Mouse (Mus musculus) cerebellum, adult 2 months (tissue): ENCODE measurements around the gene Mfsd9. TPM values are rescaled to one million over a fixed set of nuclear protein-coding genes. Genes with fewer than 3 reads are reported as not detected.
"Not testable (repeated sequence)": the region's sequence is repeated elsewhere in the genome, so short reads cannot be mapped to it uniquely, and the experiment has no call there.

Experiments
- DNase-seq, 2 experiments: peaks; one replicate each; pipeline ENCODE4 v3.0.0; 2021
- H3K27ac ChIP-seq: fragments of 200-500 bp; 2 replicates; pipeline ENCODE4 v1.5.1; 2012; ENCODE audit warnings: low read length, control low read depth, inconsistent platforms; ENCODE audit not compliant: insufficient read depth
- H3K27me3 ChIP-seq: fragments of 200-500 bp; 2 replicates; pipeline ENCODE4 v1.6.1; 2012; ENCODE audit warnings: inconsistent platforms, mild to moderate bottlenecking, low read length, moderate library complexity; ENCODE audit not compliant: control insufficient read depth, insufficient read depth
- H3K4me1 ChIP-seq: fragments of 200-500 bp; 2 replicates; pipeline ENCODE4 v1.6.1; 2011; ENCODE audit warnings: low read length; ENCODE audit not compliant: control insufficient read depth, insufficient read depth
- H3K4me3 ChIP-seq: fragments of 200-500 bp; replicated peaks from 2 replicates; pipeline ENCODE3; 2011; ENCODE audit warnings: mild to moderate bottlenecking, low read depth, low read length, control low read depth; ENCODE audit not compliant: insufficient read depth
- CTCF ChIP-seq: fragments of 200-500 bp; IDR thresholded peaks from 2 replicates; pipeline ENCODE4 v1.5.1; 2011; ENCODE audit warnings: low read depth, mild to moderate bottlenecking, control low read depth, low read length, moderate library complexity, borderline replicate concordance; ENCODE audit not compliant: insufficient read depth
- POLR2A ChIP-seq: fragments of 200-500 bp; IDR thresholded peaks from 2 replicates; pipeline ENCODE4 v1.6.1; 2011; ENCODE audit warnings: low read length, control low read depth, borderline replicate concordance; ENCODE audit not compliant: insufficient read depth
- WGBS: fragments of 180-500 bp; shearing (Covaris S2); methylation state at CpG from one replicate; pipeline ENCODE4 v1.1.7; 2018; 5-methylcytosine and 5-hydroxymethylcytosine counted together
- polyA plus RNA-seq: library from polyadenylated mRNA; depleted of rRNA; stranded (reverse); fragments of >200 nt; gene quantifications from 2 replicates; pipeline ENCODE4 v1.2.3, GENCODE M21; 2012; rRNA removed

Gene Mfsd9
- polyA plus RNA-seq, 1 experiment = 2.9 TPM

DNA sequence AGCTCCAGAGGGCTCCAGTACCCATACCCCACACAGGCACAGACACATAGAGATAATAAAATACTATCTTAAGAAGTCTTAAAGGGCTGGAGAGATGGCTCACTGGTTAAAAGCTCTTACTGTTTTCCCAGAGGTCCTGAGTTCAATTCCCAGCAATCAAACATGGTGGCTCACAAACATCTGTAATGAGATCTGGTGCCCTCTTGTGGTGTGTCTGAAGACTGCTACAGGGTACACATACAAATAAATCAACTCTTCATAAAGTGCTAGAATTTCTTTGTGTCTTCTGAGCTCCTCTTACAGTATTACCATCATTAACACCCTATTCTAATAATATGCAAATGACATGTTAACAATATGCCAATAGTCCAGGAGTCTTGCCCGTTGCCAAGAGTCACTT, 26.4 kb downstream of the Mfsd9 start:
- Histone ChIP-seq H3K27ac (no peak overlapping the region), H3K4me1 (no peaks in the 10 kb centered on the region), H3K27me3 (no peaks in the 10 kb centered on the region), H3K4me3 (no peak overlapping the region)
- WGBS = 52% methylated on average over 1 of the region's 1 CpGs
- no peak for DNase-seq
- no peak for TF ChIP-seq CTCF
- TF ChIP-seq POLR2A = no peak

DNA sequence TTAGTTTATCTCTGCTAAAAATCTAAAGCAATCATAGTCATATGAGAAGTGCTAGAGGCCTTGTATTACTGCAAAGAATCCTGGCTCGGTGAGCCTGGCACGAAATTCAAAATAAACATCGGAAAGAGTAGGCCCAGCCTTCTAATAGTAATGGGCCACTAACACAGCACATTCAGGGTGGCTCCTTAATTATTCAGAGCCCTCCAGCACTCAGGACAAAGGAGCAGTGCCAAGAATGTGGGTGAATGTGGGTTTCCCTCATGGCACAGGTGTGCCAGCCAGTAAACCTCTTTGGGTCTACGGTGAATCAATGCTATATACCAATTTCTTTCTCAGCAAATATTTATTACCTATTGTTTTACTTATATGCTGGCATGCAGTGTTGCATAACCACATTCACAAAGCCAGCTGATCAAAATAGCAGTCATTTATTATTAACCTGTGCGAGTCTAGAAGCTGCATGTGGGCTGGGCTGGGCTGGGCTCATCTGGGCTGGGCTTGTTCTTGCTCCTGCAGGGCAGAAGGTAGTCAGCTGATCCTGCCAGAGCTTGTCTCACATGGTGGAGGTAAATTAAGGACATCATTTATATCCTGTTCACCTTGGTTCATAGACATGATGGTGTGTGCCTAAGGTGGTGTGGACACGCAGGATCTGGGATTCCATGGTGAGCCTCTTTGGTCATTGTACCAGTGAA, 30.6 kb downstream of the Mfsd9 start:
- no peak overlapping the region for H3K4me3 ChIP-seq
- no peak for DNase-seq
- WGBS = 87% methylated on average over 6 of the region's 6 CpGs
- no peak overlapping the region for H3K27ac ChIP-seq
- no peaks in the 10 kb centered on the region for H3K27me3 ChIP-seq
- TF ChIP-seq POLR2A = no peak
- no peak for TF ChIP-seq CTCF
- no peaks in the 10 kb centered on the region for H3K4me1 ChIP-seq

DNA sequence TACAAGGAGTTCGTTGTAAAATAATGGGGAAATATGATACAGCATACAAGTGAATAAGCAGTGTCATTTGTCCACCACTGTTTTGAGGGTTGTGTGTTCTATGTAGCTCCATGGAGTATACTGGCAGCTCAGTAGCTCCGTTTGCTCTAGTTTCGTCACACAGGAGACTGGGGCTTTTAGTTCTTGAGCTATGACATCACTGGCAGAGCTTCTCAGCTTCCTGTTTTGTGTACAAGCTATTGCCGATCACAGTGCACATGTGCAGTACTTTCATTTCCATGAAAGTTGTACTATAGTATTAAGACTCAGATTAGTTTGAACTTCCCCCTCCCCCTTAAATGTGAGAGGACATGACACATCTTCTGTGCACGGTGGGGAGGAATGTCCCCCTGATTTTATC, 44.4 kb downstream of the Mfsd9 start:
- Histone ChIP-seq H3K27ac (no peak overlapping the region), H3K4me1 (no peaks in the 10 kb centered on the region), H3K27me3 (no peaks in the 10 kb centered on the region), H3K4me3 (no peak overlapping the region)
- 79% methylated on average over 5 of the region's 5 CpGs for WGBS
- TF ChIP-seq POLR2A = no peak
- TF ChIP-seq CTCF = no peak
- no peak for DNase-seq

DNA sequence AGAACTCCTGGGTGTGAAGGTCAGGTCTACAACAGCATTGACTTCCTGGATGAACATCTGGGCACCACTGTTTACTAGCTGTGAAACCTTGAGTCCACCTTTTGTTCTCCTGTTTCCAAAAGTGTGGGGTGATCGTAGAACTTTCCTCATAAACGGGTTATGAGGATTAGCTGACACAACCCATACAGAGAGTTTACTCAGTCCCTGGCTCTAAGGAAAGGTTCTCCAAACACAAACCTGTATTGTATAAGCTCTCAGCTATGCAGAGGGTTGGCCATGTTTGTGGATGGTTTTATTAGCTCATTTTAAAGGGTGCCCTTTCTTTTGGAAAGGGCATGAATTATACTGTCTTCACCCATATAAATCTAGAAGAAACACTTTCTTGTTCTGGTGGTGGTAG, 49.7 kb downstream of the Mfsd9 start:
- no peaks in the 10 kb centered on the region for H3K4me1 ChIP-seq
- H3K4me3 ChIP-seq = no peak overlapping the region
- DNase-seq = no peak
- WGBS = 91% methylated on average over 2 of the region's 2 CpGs
- no peaks in the 10 kb centered on the region for H3K27me3 ChIP-seq
- TF ChIP-seq POLR2A (no peak), CTCF (no peak)
- H3K27ac ChIP-seq = no peak overlapping the region

DNA sequence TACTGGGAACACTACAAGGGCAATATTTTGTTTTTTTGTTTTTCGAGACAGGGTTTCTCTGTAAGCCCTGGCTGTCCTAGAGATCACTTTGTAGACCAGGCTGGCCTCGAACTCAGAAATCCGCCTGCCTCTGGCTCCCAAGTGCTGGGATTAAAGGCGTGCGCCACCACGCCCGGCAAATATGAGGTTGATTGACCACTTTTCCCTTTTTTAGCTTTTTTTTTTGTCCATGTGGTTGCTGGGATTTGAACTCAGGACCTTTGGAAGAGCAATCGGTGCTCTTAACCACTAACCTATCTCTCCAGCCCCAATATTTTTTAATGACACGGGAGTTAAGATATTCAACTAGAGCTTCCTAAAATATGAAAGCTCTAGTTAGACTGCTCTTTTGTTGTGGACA, 52.2 kb downstream of the Mfsd9 start:
- 98% methylated on average over 9 of the region's 9 CpGs for WGBS
- DNase-seq, H3K27me3 ChIP-seq, H3K4me3 ChIP-seq, H3K27ac ChIP-seq, H3K4me1 ChIP-seq: not testable (repeated sequence)

DNA sequence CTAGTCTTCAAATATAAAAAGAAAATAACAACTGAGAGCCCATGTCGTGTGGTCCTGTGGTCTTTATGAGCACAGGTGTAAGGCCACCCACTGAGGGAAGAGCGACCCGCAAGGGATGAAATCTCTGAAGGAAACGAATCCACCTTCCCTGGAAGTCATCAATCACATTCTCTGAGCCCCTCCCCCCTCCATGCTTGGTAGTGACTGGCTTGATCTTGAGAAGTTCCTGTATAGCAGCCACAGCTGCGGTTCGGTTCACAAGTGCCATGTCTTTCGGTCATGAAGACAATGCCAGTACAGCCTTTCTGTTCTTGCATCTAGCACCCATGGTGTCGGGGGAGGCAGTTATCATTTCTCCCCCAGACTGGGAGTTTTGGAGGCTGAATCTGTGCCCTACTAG, 52.8 kb downstream of the Mfsd9 start:
- H3K4me1 ChIP-seq = no peaks in the 10 kb centered on the region
- no peak overlapping the region for H3K4me3 ChIP-seq
- DNase-seq = no peak
- no peaks in the 10 kb centered on the region for H3K27me3 ChIP-seq
- TF ChIP-seq POLR2A (no peak), CTCF (no peak)
- H3K27ac ChIP-seq = no peak overlapping the region
- 84% methylated on average over 8 of the region's 8 CpGs for WGBS

DNA sequence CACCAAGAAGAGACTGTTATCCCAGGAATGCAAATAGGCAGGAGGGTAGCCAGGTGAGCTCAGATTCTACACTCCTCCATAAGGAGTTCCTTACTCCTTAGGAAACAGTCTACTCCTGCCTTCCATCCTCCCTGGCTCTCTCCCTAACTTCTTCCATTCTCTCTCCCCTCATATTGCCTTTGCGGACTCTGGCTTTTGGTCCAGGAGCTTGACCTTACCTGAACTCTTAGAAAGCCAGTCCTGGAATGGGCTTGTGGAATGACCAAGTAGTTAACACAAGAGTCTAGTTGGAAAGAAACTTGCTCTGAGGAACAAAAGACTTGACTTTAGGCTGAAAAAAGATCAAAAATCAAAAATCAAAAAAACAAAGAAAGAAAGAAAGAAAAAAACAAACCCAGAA, 61.9 kb downstream of the Mfsd9 start:
- Histone ChIP-seq H3K4me1 (no peaks in the 10 kb centered on the region), H3K27me3 (no peaks in the 10 kb centered on the region), H3K27ac (no peak overlapping the region), H3K4me3 (no peak overlapping the region)
- no peak for DNase-seq
- no peak for TF ChIP-seq CTCF
- 97% methylated on average over 1 of the region's 1 CpGs for WGBS

DNA sequence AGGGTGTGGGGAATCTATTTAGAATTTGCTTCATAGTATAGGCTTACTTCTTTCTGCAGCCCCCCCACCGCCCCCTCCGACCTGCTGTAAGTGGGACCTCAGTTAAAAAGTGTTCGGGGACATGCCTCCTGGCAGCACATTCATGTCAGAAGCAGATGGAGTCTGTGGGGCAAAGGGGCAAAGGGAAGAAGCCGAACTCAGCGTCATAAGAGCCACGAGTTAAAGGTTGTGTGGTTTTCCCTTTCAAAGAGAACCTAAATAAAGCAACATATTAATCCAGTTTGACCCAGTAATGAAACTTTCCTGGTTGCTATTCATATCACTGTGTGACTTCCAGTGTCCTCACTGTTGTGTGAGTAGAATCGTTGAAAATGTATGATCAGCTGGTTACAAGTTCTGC, 63.1 kb downstream of the Mfsd9 start:
- no peak overlapping the region for H3K4me3 ChIP-seq
- no peaks in the 10 kb centered on the region for H3K4me1 ChIP-seq
- H3K27ac ChIP-seq = no peak overlapping the region
- no peaks in the 10 kb centered on the region for H3K27me3 ChIP-seq
- no peak for TF ChIP-seq POLR2A
- TF ChIP-seq CTCF = no peak
- DNase-seq = no peak
- WGBS = 87% methylated on average over 7 of the region's 7 CpGs

DNA sequence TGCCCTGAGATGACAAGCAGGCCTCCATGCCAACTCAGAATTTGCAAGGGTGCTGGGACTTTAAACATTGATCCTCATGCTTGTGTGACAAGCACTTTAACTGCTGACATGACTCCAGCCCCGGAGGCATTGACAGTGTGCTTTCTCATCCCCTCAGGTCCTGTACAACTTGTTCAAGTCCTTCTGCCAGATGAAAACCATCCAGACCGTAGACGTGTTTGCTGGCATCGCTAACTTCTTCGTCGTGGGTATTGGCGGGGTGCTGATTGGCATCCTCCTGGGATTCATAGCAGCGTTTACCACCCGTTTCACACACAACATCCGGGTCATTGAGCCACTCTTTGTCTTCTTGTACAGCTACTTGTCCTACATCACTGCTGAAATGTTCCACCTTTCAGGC, 64.4 kb downstream of the Mfsd9 start:
- Histone ChIP-seq H3K4me3 (no peak overlapping the region), H3K27ac (no peak overlapping the region), H3K4me1 (no peaks in the 10 kb centered on the region), H3K27me3 (no peaks in the 10 kb centered on the region)
- TF ChIP-seq CTCF = no peak
- no peak for TF ChIP-seq POLR2A
- WGBS = 52% methylated on average over 10 of the region's 10 CpGs
- DNase-seq = no peak

Other genes with a start within 250 kb of the Mfsd9 start
- 0.17 and 0.20 TPM in 2 replicates for gene Slc9a4, start 210.6 kb downstream of the Mfsd9 start, polyA plus RNA-seq
- gene Slc9a2, start 110.1 kb downstream of the Mfsd9 start, polyA plus RNA-seq = 0.92 and 1.4 TPM in 2 replicates
- 0.19 and 0.23 TPM in 2 replicates for gene Tmem182, start 14.9 kb upstream of the Mfsd9 start, polyA plus RNA-seq